Mouse (Mus musculus) lung, adult 18-20 months (tissue): ENCODE measurements at regions not wholly inside any gene's neighbourhood (a gene's known extent, or its start where the extent isn't known, plus 50 kb on each side); places are given as distances from the start of the nearest gene placed in this dataset.

ENCODE experiments used
- DNase-seq, 2 experiments: peaks; one replicate each; pipeline ENCODE4 v3.0.0; 2022; ENCODE audit warnings: mixed read lengths in 2 of 2

- no peak for DNase-seq
These were observed 62.7 kb upstream of the Sox4 start for GRCm38 (mm10) chr13:29016145-29016651.

GRCm38 (mm10) chr13:29015605-29015994, 62.1 kb upstream of the Sox4 start:
- no peak for DNase-seq

- no peak for DNase-seq
These were observed 61.5 kb upstream of the Sox4 start for GRCm38 (mm10) chr13:29014827-29015604.

GRCm38 (mm10) chr13:29014066-29014826, 60.7 kb upstream of the Sox4 start:
- no peak for DNase-seq

- no peak for DNase-seq
These were observed 53.0 kb upstream of the Sox4 start for GRCm38 (mm10) chr13:29006467-29006866.
